Mouse (Mus musculus) C2C12 (cell line): ENCODE measurements around the gene Lrrc10b. TPM values are rescaled to one million over a fixed set of nuclear protein-coding genes. Genes with fewer than 3 reads are reported as not detected.

Experiments
- H3K27me3 ChIP-seq: one replicate; pipeline ENCODE4 v1.6.1; 2011; ENCODE audit not compliant: control insufficient read depth, insufficient read depth, insufficient read length
- H3K36me3 ChIP-seq: one replicate; pipeline ENCODE4 v1.6.1; 2011; ENCODE audit not compliant: control insufficient read depth, insufficient read depth
- H3K4me3 ChIP-seq: one replicate; pipeline ENCODE4 v1.5.1; 2011; ENCODE audit warnings: mild to moderate bottlenecking, control low read depth; ENCODE audit not compliant: poor library complexity, insufficient read depth, severe bottlenecking
- H3K79me2 ChIP-seq: one replicate; pipeline ENCODE4 v1.6.1; 2011; ENCODE audit not compliant: control insufficient read depth, insufficient read depth
- H3K79me3 ChIP-seq: one replicate; pipeline ENCODE4 v1.6.1; 2011; ENCODE audit warnings: low read depth, control low read depth
- H3ac ChIP-seq: one replicate; pipeline ENCODE3; 2011; ENCODE audit warnings: low read depth; ENCODE audit not compliant: control insufficient read depth, insufficient read length
- CEBPB ChIP-seq: IDR thresholded peaks from one replicate; pipeline ENCODE4 v1.6.1; 2011; ENCODE audit warnings: low read depth, mild to moderate bottlenecking, control low read depth, moderate library complexity
- CTCF ChIP-seq: IDR thresholded peaks from one replicate; pipeline ENCODE4 v1.5.1; 2011; ENCODE audit not compliant: control insufficient read depth, insufficient read depth, insufficient read length
- FOSL1 ChIP-seq: IDR thresholded peaks from one replicate; pipeline ENCODE4 v1.8.0; 2011; ENCODE audit warnings: mild to moderate bottlenecking, low read length; ENCODE audit not compliant: poor library complexity, insufficient read depth, severe bottlenecking
- MAX ChIP-seq: IDR thresholded peaks from one replicate; pipeline ENCODE4 v1.6.1; 2011; ENCODE audit warnings: mild to moderate bottlenecking, control low read depth
- MYOD1 ChIP-seq: IDR thresholded peaks from one replicate; pipeline ENCODE4 v1.6.1; 2011; ENCODE audit warnings: low read depth; ENCODE audit not compliant: control insufficient read depth, insufficient read length
- MYOG ChIP-seq: IDR thresholded peaks from one replicate; pipeline ENCODE4 v1.6.1; 2011; ENCODE audit not compliant: control insufficient read depth, insufficient read length; ENCODE audit errors: extremely low read depth
- USF1 ChIP-seq: IDR thresholded peaks from one replicate; pipeline ENCODE4 v1.6.1; 2011; ENCODE audit warnings: low read depth, mild to moderate bottlenecking, control low read depth, moderate library complexity
- polyA plus RNA-seq: library from polyadenylated mRNA; unstranded; fragments of >200 nt; fragmentation: generic; extraction: Trizol; gene quantifications from one replicate; pipeline ENCODE4 v1.2.1, GENCODE M21; 2012; ENCODE audit warnings: missing spikeins

Gene Lrrc10b
- polyA plus RNA-seq, 1 experiment = 0.07 TPM

GRCm38 (mm10) chr19:10449708-10450107 lies 7.6 kb downstream of the Lrrc10b start:
- Histone ChIP-seq H3K79me2 (no peaks in the 10 kb centered on the region), H3K79me3 (no peaks in the 10 kb centered on the region), H3K36me3 (no peaks in the 10 kb centered on the region), H3K27me3 (peaks cover 10% of the 10 kb centered on the region), H3ac (no peak overlapping the region), H3K4me3 (no peak overlapping the region)
- TF ChIP-seq CTCF (peak; percentile 54), MAX (no peak), MYOG (no peak)

GRCm38 (mm10) chr19:10449190-10449589 lies 8.1 kb downstream of the Lrrc10b start:
- peaks cover 10% of the 10 kb centered on the region for H3K27me3 ChIP-seq
- H3ac ChIP-seq = no peak overlapping the region
- no peaks in the 10 kb centered on the region for H3K36me3 ChIP-seq
- no peaks in the 10 kb centered on the region for H3K79me2 ChIP-seq
- TF ChIP-seq CEBPB = no peak
- no peak for TF ChIP-seq CTCF
- no peak for TF ChIP-seq FOSL1
- TF ChIP-seq MAX = no peak
- TF ChIP-seq MYOD1 = no peak
- TF ChIP-seq USF1 = no peak
- no peak for TF ChIP-seq MYOG
- H3K79me3 ChIP-seq = no peaks in the 10 kb centered on the region
- H3K4me3 ChIP-seq = no peak overlapping the region

GRCm38 (mm10) chr19:10448275-10448674 lies 9.0 kb downstream of the Lrrc10b start:
- Histone ChIP-seq H3ac (no peak overlapping the region), H3K4me3 (no peak overlapping the region), H3K79me3 (no peaks in the 10 kb centered on the region), H3K79me2 (no peaks in the 10 kb centered on the region), H3K27me3 (peaks cover 17% of the 10 kb centered on the region), H3K36me3 (no peaks in the 10 kb centered on the region)
- TF ChIP-seq MYOG (no peak), FOSL1 (no peak), MAX (no peak), USF1 (no peak), MYOD1 (no peak), CEBPB (no peak), CTCF (no peak)

GRCm38 (mm10) chr19:10444685-10445369 lies 12.4 kb downstream of the Lrrc10b start:
- Histone ChIP-seq H3ac (no peak overlapping the region), H3K27me3 (peaks cover 40% of the 10 kb centered on the region), H3K79me3 (no peaks in the 10 kb centered on the region), H3K79me2 (no peaks in the 10 kb centered on the region), H3K36me3 (no peaks in the 10 kb centered on the region), H3K4me3 (no peak overlapping the region)
- no peak for TF ChIP-seq MAX
- TF ChIP-seq CEBPB = no peak
- no peak for TF ChIP-seq FOSL1
- TF ChIP-seq CTCF = no peak
- TF ChIP-seq MYOG = no peak
- no peak for TF ChIP-seq MYOD1
- no peak for TF ChIP-seq USF1

- no peaks in the 10 kb centered on the region for H3K79me2 ChIP-seq
- TF ChIP-seq USF1 (no peak), FOSL1 (no peak), MYOG (no peak), CEBPB (no peak), MAX (no peak), MYOD1 (no peak), CTCF (no peak)
- H3ac ChIP-seq = no peak overlapping the region
- peaks cover 60% of the 10 kb centered on the region for H3K27me3 ChIP-seq
- no peaks in the 10 kb centered on the region for H3K79me3 ChIP-seq
- H3K36me3 ChIP-seq = no peaks in the 10 kb centered on the region
- H3K4me3 ChIP-seq = no peak overlapping the region
Observed at GRCm38 (mm10) chr19:10437521-10437920, 19.8 kb downstream of the Lrrc10b start.

- H3K4me3 ChIP-seq = no peak overlapping the region
- H3K79me3 ChIP-seq = no peaks in the 10 kb centered on the region
- peaks cover 58% of the 10 kb centered on the region for H3K27me3 ChIP-seq
- H3K36me3 ChIP-seq = no peaks in the 10 kb centered on the region
- no peak for TF ChIP-seq FOSL1
- TF ChIP-seq MYOD1 = no peak
- TF ChIP-seq CTCF = no peak
- TF ChIP-seq MYOG = no peak
- TF ChIP-seq CEBPB = no peak
- no peak for TF ChIP-seq MAX
- H3ac ChIP-seq = no peak overlapping the region
- no peaks in the 10 kb centered on the region for H3K79me2 ChIP-seq
Observed at GRCm38 (mm10) chr19:10436726-10437125, 20.5 kb downstream of the Lrrc10b start.
